Mouse (Mus musculus): Measurements from ENCODE around the gene Epha2. TPM values are rescaled to one million over a fixed set of nuclear protein-coding genes. Genes with fewer than 3 reads are reported as not detected.

The Epha2 gene
- polyA plus RNA-seq, 1 experiment from 2014 or later, result 0.92 TPM

DNA sequence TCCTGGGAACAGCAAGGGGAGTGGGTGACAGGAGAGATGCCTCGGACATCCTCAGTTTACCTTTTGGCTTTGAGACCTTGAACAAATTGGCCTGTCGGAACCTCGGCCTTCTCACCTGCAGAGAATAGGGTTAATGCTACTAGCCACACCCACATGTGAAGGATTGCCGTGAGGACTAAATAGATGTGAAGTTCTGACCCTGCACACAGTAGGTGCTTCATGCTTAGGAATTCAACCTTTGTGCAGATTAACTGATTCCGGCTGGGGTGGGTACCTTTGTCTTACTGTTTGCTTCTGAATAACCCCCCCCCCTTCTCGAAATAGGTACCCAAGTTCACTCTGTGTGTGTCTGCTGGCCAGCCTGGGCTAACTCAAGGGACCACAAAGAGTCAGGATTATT, 13.7 kb downstream of the Epha2 start:
- Histone ChIP-seq H3K4me1 (replicated peaks; ENCODE audit: control insufficient read depth, insufficient read depth, low read length) (peaks cover 6% of the 10 kb centered on the region), H3K9me3 (ENCODE audit: control insufficient read depth, low read length) (no peaks in the 10 kb centered on the region), H3K4me2 (ENCODE audit: low read length) (no peak overlapping the region), H3K9ac (replicated peaks; ENCODE audit: low read depth, low read length) (no peak overlapping the region), H3K4me3 (replicated peaks; ENCODE audit: low read length) (no peak overlapping the region), H3K27me3 (replicated peaks; ENCODE audit: control insufficient read depth, insufficient read depth, low read length) (no peaks in the 10 kb centered on the region), H3K27ac (ENCODE audit: low read length) (no peak overlapping the region), H3K36me3 (ENCODE audit: control insufficient read depth, insufficient read depth) (no peaks in the 10 kb centered on the region)
- 84% methylated on average over 6 of the region's 6 CpGs for WGBS
- ATAC-seq, result no peak

GRCm38 (mm10) chr4:141316023-141316422, 15.0 kb downstream of the Epha2 start:
- no peaks in the 10 kb centered on the region for H3K4me1 ChIP-seq (replicated peaks; ENCODE audit: control insufficient read depth, insufficient read depth, low read length)
- ATAC-seq, result no peak
- no peak overlapping the region for H3K4me3 ChIP-seq (replicated peaks; ENCODE audit: low read length)
- H3K27me3 ChIP-seq (replicated peaks; ENCODE audit: control insufficient read depth, insufficient read depth, low read length), result no peaks in the 10 kb centered on the region
- WGBS, result 73% methylated on average over 7 of the region's 7 CpGs
- no peak overlapping the region for H3K4me2 ChIP-seq (ENCODE audit: low read length)
- no peaks in the 10 kb centered on the region for H3K36me3 ChIP-seq (ENCODE audit: control insufficient read depth, insufficient read depth)
- H3K27ac ChIP-seq (ENCODE audit: low read length), result no peak overlapping the region
- H3K9me3 ChIP-seq (ENCODE audit: control insufficient read depth, low read length), result no peaks in the 10 kb centered on the region
- no peak overlapping the region for H3K9ac ChIP-seq (replicated peaks; ENCODE audit: low read depth, low read length)

DNA sequence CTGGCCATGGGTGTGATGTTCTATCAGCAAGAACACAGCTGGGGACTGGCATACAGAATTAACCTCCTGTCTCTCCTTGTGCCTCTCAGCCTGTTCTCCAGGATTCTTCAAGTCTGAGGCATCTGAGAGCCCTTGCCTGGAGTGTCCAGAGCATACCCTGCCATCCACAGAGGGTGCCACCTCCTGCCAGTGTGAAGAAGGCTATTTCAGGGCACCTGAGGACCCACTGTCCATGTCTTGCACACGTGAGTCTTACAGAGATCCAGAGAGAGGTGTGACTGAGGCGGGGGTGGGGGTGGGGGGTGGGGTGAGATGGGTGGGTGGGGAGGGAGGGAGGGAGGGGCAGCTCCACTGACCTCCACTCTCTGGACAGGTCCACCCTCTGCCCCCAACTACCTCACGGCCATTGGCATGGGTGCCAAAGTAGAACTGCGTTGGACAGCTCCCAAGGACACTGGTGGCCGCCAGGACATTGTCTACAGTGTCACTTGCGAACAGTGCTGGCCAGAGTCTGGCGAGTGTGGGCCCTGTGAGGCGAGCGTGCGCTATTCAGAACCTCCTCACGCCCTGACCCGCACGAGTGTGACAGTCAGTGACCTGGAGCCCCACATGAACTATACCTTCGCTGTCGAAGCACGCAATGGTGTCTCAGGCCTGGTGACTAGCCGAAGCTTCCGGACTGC, 15.6 kb downstream of the Epha2 start:
- Histone ChIP-seq H3K9me3 (ENCODE audit: control insufficient read depth, low read length) (no peaks in the 10 kb centered on the region), H3K4me1 (replicated peaks; ENCODE audit: control insufficient read depth, insufficient read depth, low read length) (no peaks in the 10 kb centered on the region), H3K27me3 (replicated peaks; ENCODE audit: control insufficient read depth, insufficient read depth, low read length) (no peaks in the 10 kb centered on the region), H3K36me3 (ENCODE audit: control insufficient read depth, insufficient read depth) (no peaks in the 10 kb centered on the region), H3K4me2 (ENCODE audit: low read length) (no peak overlapping the region), H3K4me3 (replicated peaks; ENCODE audit: low read length) (no peak overlapping the region), H3K27ac (ENCODE audit: low read length) (no peak overlapping the region), H3K9ac (replicated peaks; ENCODE audit: low read depth, low read length) (no peak overlapping the region)
- ATAC-seq, result no peak
- WGBS, result 86% methylated on average over 17 of the region's 18 CpGs

- no peaks in the 10 kb centered on the region for H3K9me3 ChIP-seq (ENCODE audit: control insufficient read depth, low read length)
- H3K9ac ChIP-seq (replicated peaks; ENCODE audit: low read depth, low read length), result no peak overlapping the region
- no peaks in the 10 kb centered on the region for H3K36me3 ChIP-seq (ENCODE audit: control insufficient read depth, insufficient read depth)
- no peaks in the 10 kb centered on the region for H3K27me3 ChIP-seq (replicated peaks; ENCODE audit: control insufficient read depth, insufficient read depth, low read length)
- WGBS, result 87% methylated on average over 7 of the region's 7 CpGs
- H3K4me1 ChIP-seq (replicated peaks; ENCODE audit: control insufficient read depth, insufficient read depth, low read length), result no peaks in the 10 kb centered on the region
- no peak overlapping the region for H3K4me2 ChIP-seq (ENCODE audit: low read length)
- H3K27ac ChIP-seq (ENCODE audit: low read length), result no peak overlapping the region
- no peak overlapping the region for H3K4me3 ChIP-seq (replicated peaks; ENCODE audit: low read length)
- no peak for ATAC-seq
These were observed 16.9 kb downstream of the Epha2 start for GRCm38 (mm10) chr4:141317914-141318313.

DNA sequence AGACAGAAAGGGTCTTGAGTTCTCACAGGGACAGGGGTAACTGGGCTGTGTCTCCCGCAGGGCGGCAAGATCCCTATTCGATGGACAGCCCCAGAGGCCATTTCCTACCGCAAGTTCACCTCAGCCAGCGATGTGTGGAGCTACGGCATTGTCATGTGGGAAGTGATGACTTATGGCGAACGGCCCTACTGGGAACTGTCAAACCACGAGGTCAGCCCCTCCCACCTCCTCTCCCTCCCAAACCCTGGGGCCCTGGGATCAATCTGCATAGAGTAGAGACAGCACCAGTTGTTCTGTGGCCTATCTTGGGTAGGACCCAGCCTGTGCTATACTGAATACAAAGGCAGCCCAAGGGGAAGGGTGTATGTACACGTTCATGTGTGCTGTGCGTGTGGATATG, 21.5 kb downstream of the Epha2 start:
- ATAC-seq, result no peak

GRCm38 (mm10) chr4:141324771-141325191, 23.7 kb downstream of the Epha2 start:
- no peaks in the 10 kb centered on the region for H3K27me3 ChIP-seq (replicated peaks; ENCODE audit: control insufficient read depth, insufficient read depth, low read length)
- no peak overlapping the region for H3K4me3 ChIP-seq (replicated peaks; ENCODE audit: low read length)
- H3K27ac ChIP-seq (ENCODE audit: low read length), result no peak overlapping the region
- no peak overlapping the region for H3K9ac ChIP-seq (replicated peaks; ENCODE audit: low read depth, low read length)
- no peak for ATAC-seq
- no peaks in the 10 kb centered on the region for H3K9me3 ChIP-seq (ENCODE audit: control insufficient read depth, low read length)
- no peak overlapping the region for H3K4me2 ChIP-seq (ENCODE audit: low read length)
- H3K36me3 ChIP-seq (ENCODE audit: control insufficient read depth, insufficient read depth), result no peaks in the 10 kb centered on the region
- H3K4me1 ChIP-seq (replicated peaks; ENCODE audit: control insufficient read depth, insufficient read depth, low read length), result no peaks in the 10 kb centered on the region
- 90% methylated on average over 6 of the region's 6 CpGs for WGBS

More for the DNA sequence above, 21.5 kb downstream of the Epha2 start:
- Histone ChIP-seq H3K9me3 (ENCODE audit: control insufficient read depth, low read length) (no peaks in the 10 kb centered on the region), H3K4me2 (ENCODE audit: low read length) (no peak overlapping the region), H3K36me3 (ENCODE audit: control insufficient read depth, insufficient read depth) (no peaks in the 10 kb centered on the region), H3K4me3 (replicated peaks; ENCODE audit: low read length) (no peak overlapping the region), H3K27me3 (replicated peaks; ENCODE audit: control insufficient read depth, insufficient read depth, low read length) (no peaks in the 10 kb centered on the region), H3K9ac (replicated peaks; ENCODE audit: low read depth, low read length) (no peak overlapping the region), H3K27ac (ENCODE audit: low read length) (no peak overlapping the region), H3K4me1 (replicated peaks; ENCODE audit: control insufficient read depth, insufficient read depth, low read length) (no peaks in the 10 kb centered on the region)
- 92% methylated on average over 11 of the region's 11 CpGs for WGBS

- Histone ChIP-seq H3K27ac (ENCODE audit: low read length) (no peak overlapping the region), H3K9ac (replicated peaks; ENCODE audit: low read depth, low read length) (no peak overlapping the region), H3K27me3 (replicated peaks; ENCODE audit: control insufficient read depth, insufficient read depth, low read length) (no peaks in the 10 kb centered on the region), H3K4me1 (replicated peaks; ENCODE audit: control insufficient read depth, insufficient read depth, low read length) (no peaks in the 10 kb centered on the region), H3K9me3 (ENCODE audit: control insufficient read depth, low read length) (no peaks in the 10 kb centered on the region), H3K4me3 (replicated peaks; ENCODE audit: low read length) (no peak overlapping the region), H3K36me3 (ENCODE audit: control insufficient read depth, insufficient read depth) (no peaks in the 10 kb centered on the region), H3K4me2 (ENCODE audit: low read length) (no peak overlapping the region)
- WGBS, result 71% methylated on average over 15 of the region's 15 CpGs
- no peak for ATAC-seq
These were observed 24.6 kb downstream of the Epha2 start for GRCm38 (mm10) chr4:141325636-141326035.

GRCm38 (mm10) chr4:141327075-141327474, 26.0 kb downstream of the Epha2 start:
- Histone ChIP-seq H3K27me3 (replicated peaks; ENCODE audit: control insufficient read depth, insufficient read depth, low read length) (no peaks in the 10 kb centered on the region), H3K4me3 (replicated peaks; ENCODE audit: low read length) (no peak overlapping the region), H3K27ac (ENCODE audit: low read length) (no peak overlapping the region), H3K36me3 (ENCODE audit: control insufficient read depth, insufficient read depth) (no peaks in the 10 kb centered on the region), H3K9ac (replicated peaks; ENCODE audit: low read depth, low read length) (no peak overlapping the region), H3K4me1 (replicated peaks; ENCODE audit: control insufficient read depth, insufficient read depth, low read length) (no peaks in the 10 kb centered on the region), H3K4me2 (ENCODE audit: low read length) (no peak overlapping the region), H3K9me3 (ENCODE audit: control insufficient read depth, low read length) (no peaks in the 10 kb centered on the region)
- 77% methylated on average over 4 of the region's 4 CpGs for WGBS
- no peak for ATAC-seq

DNA sequence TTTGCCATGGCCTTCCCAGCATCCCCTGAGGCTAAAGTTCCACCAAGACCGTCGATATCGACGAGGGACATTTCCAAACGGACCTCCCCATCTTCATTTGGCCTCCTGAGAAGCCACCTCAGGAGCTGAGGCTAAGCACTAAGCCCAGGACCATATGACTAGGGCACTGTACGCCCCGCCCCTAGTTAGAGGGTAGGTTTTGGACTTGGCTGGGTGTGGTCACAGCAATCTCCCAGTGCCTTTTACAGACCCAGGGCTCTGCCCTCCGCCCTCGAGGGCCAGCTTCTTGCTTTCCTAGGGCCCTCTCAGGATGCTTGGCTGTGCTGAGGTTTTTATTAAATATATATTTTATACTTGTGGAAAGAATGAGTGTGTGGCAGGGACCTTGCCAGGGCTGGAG, 27.7 kb downstream of the Epha2 start:
- no peak overlapping the region for H3K4me2 ChIP-seq (ENCODE audit: low read length)
- no peak for ATAC-seq
- H3K36me3 ChIP-seq (ENCODE audit: control insufficient read depth, insufficient read depth), result no peaks in the 10 kb centered on the region
- no peaks in the 10 kb centered on the region for H3K27me3 ChIP-seq (replicated peaks; ENCODE audit: control insufficient read depth, insufficient read depth, low read length)
- no peak overlapping the region for H3K27ac ChIP-seq (ENCODE audit: low read length)
- H3K4me3 ChIP-seq (replicated peaks; ENCODE audit: low read length), result no peak overlapping the region
- no peaks in the 10 kb centered on the region for H3K4me1 ChIP-seq (replicated peaks; ENCODE audit: control insufficient read depth, insufficient read depth, low read length)
- no peak overlapping the region for H3K9ac ChIP-seq (replicated peaks; ENCODE audit: low read depth, low read length)
- 87% methylated on average over 9 of the region's 9 CpGs for WGBS
- H3K9me3 ChIP-seq (ENCODE audit: control insufficient read depth, low read length), result no peaks in the 10 kb centered on the region

DNA sequence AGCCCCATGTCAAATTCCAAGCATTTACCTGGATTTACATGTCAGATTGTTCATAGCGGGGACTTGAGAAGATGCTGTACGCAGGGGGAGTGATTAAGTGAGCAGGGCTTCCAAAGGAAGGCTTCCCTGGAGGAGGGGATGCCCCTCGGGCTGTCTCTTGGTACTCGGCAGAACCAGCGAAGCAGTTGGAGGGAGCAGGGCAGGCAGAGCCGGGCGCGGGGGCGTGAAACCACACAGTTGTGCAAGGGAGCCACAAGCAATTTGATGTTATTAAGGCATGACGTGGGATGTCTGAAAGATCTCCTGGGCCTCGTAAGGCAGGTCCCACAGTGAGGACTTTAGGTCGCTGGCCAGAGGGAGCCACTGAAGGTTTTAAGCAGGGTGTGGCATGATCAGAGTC, 28.9 kb downstream of the Epha2 start:
- H3K9ac ChIP-seq (replicated peaks; ENCODE audit: low read depth, low read length), result no peak overlapping the region
- ATAC-seq, result no peak
- WGBS, result 76% methylated on average over 12 of the region's 12 CpGs

More for the DNA sequence above, 28.9 kb downstream of the Epha2 start:
- no peaks in the 10 kb centered on the region for H3K27me3 ChIP-seq (replicated peaks; ENCODE audit: control insufficient read depth, insufficient read depth, low read length)
- H3K4me3 ChIP-seq (replicated peaks; ENCODE audit: low read length), result no peak overlapping the region
- peaks cover 2% of the 10 kb centered on the region for H3K4me1 ChIP-seq (replicated peaks; ENCODE audit: control insufficient read depth, insufficient read depth, low read length)
- no peak overlapping the region for H3K27ac ChIP-seq (ENCODE audit: low read length)
- no peak overlapping the region for H3K4me2 ChIP-seq (ENCODE audit: low read length)
- no peaks in the 10 kb centered on the region for H3K9me3 ChIP-seq (ENCODE audit: control insufficient read depth, low read length)
- no peaks in the 10 kb centered on the region for H3K36me3 ChIP-seq (ENCODE audit: control insufficient read depth, insufficient read depth)

All from forebrain, embryonic 16.5 days (tissue).